ENCODE assay signal across 24 mouse cellular contexts in the genomic region with DNA sequence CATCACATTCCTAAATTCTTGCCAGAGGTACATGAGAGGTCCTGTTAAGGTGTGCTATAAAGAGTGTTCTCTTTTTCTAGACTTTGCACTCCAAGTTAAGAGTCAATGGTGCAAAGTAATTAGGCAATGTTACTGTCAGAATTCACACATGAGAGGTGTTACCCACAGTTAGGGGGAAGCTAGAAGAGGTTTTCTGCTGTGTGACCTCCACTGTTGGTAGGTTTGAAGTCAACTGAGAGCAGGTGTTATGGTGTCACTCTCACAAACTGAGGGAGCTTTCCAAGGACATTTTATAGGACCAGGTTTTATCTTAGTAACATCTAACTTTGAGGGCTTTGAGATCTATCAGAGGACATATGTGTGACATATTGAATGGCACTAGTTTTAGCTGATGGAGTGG. TPM values are rescaled to one million over a fixed set of nuclear protein-coding genes. Genes with fewer than 3 reads are reported as not detected.
DNase-seq lines count a peak whose midpoint lies in the region; ATAC-seq and TF ChIP-seq lines count a peak whose summit lies in the region.
"Had no signal": no experiment of that assay in that cellular context is flagged by ENCODE, and none has a peak within 500 bp of the region (broad histone marks: within the 10 kb centered on the region; RNA-seq: fewer than 3 reads in every experiment).

No protein-coding gene starts in this region.

- H3K27me3 ChIP-seq in liver, adult 2 months (ENCODE audit: control insufficient read depth, insufficient read depth, low read length): no peaks in the 10 kb centered on the region
- no peaks in the 10 kb centered on the region for H3K27me3 ChIP-seq in liver, embryonic 11.5 days (replicated peaks; ENCODE audit: control insufficient read depth, insufficient read depth, low read length)
- no peaks in the 10 kb centered on the region for H3K27me3 ChIP-seq in ES-Bruce4 (ENCODE audit: control insufficient read depth, insufficient read depth, low read length, poor library complexity, severe bottlenecking)
- H3K27me3 ChIP-seq: CH12.LX; embryonic facial prominence, embryonic 12.5 days; forebrain, embryonic 15.5 days; hindbrain, embryonic 12.5 days; intestine, embryonic 15.5 days; kidney, embryonic 15.5 days; limb, embryonic 13.5 days; midbrain, embryonic 13.5 days had no signal

- H3K36me3 ChIP-seq in liver, adult 2 months (ENCODE audit: control insufficient read depth, insufficient read depth, low read length): no peaks in the 10 kb centered on the region
- H3K36me3 ChIP-seq in liver, embryonic 11.5 days (ENCODE audit: control insufficient read depth, insufficient read depth, low read length): no peaks in the 10 kb centered on the region
- peaks cover 6% of the 10 kb centered on the region for H3K36me3 ChIP-seq in ES-Bruce4 (ENCODE audit: control insufficient read depth, insufficient read depth, low read length, poor library complexity, severe bottlenecking)
- H3K36me3 ChIP-seq: embryonic facial prominence, embryonic 12.5 days; forebrain, embryonic 15.5 days; heart, embryonic 10.5 days; hindbrain, embryonic 12.5 days; intestine, embryonic 15.5 days; kidney, embryonic 15.5 days; limb, embryonic 13.5 days; midbrain, embryonic 13.5 days had no signal

- no peak for TF ChIP-seq EP300 in ES-Bruce4 (IDR thresholded peaks at IDR 0.05; ENCODE audit: insufficient read depth, low read depth, low read length)

- H3K4me1 ChIP-seq in liver, adult 2 months (ENCODE audit: control insufficient read depth, insufficient read depth, low read length): peaks cover 14% of the 10 kb centered on the region
- no peaks in the 10 kb centered on the region for H3K4me1 ChIP-seq in liver, embryonic 11.5 days (replicated peaks; ENCODE audit: control insufficient read depth, insufficient read depth, low read length)
- H3K4me1 ChIP-seq in ES-Bruce4 (ENCODE audit: control insufficient read depth, insufficient read depth, low read length): peaks cover 6% of the 10 kb centered on the region
- H3K4me1 ChIP-seq: embryonic facial prominence, embryonic 12.5 days; forebrain, embryonic 15.5 days; hindbrain, embryonic 12.5 days; kidney, embryonic 15.5 days; limb, embryonic 13.5 days; midbrain, embryonic 13.5 days had no signal

- no peak overlapping the region for H3K4me2 ChIP-seq in liver, embryonic 11.5 days
- H3K4me2 ChIP-seq: embryonic facial prominence, embryonic 12.5 days; forebrain, embryonic 15.5 days; hindbrain, embryonic 12.5 days; intestine, embryonic 15.5 days; kidney, embryonic 15.5 days; limb, embryonic 13.5 days; lung, embryonic 14.5 days; midbrain, embryonic 13.5 days had no signal

- no peak for TF ChIP-seq CTCF in liver, adult 2 months (IDR thresholded peaks at IDR 0.05; ENCODE audit: low read depth, low read length)
- no peak for TF ChIP-seq CTCF in ES-Bruce4 (IDR thresholded peaks at IDR 0.05; ENCODE audit: low read depth, low read length)

- 0 out of 2 replicates have a peak overlapping the region, but pooled peaks have one; percentile 50 for H3K27ac ChIP-seq in liver, adult 2 months (replicated peaks; ENCODE audit: insufficient read depth, low read depth, low read length)
- no peak overlapping the region for H3K27ac ChIP-seq in liver, embryonic 11.5 days (ENCODE audit: low read depth, low read length)
- H3K27ac ChIP-seq in ES-Bruce4 (ENCODE audit: insufficient read depth, low read length): peak overlapping the region; percentile 82
- H3K27ac ChIP-seq: embryonic facial prominence, embryonic 12.5 days; forebrain, embryonic 15.5 days; hindbrain, embryonic 12.5 days; intestine, embryonic 15.5 days; kidney, embryonic 15.5 days; limb, embryonic 13.5 days; midbrain, embryonic 13.5 days had no signal

- no peaks in the 10 kb centered on the region for H3K9me3 ChIP-seq in liver, embryonic 11.5 days (ENCODE audit: control insufficient read depth, low read length)
- H3K9me3 ChIP-seq in ES-Bruce4 (replicated peaks; ENCODE audit: control insufficient read depth, insufficient read depth, low read length, poor library complexity, severe bottlenecking): peaks cover 19% of the 10 kb centered on the region
- H3K9me3 ChIP-seq: embryonic facial prominence, embryonic 12.5 days; forebrain, embryonic 15.5 days; heart, embryonic 10.5 days; hindbrain, embryonic 12.5 days; intestine, embryonic 15.5 days; kidney, embryonic 15.5 days; limb, embryonic 13.5 days; midbrain, embryonic 13.5 days had no signal

- ATAC-seq in liver, embryonic 11.5 days (replicated peaks; ENCODE audit: low FRiP score): no peak
- 0 out of 2 replicates have a peak, but pooled peaks have one; percentile 10 for ATAC-seq in granulocyte monocyte progenitor cell, adult 5-6 weeks (replicated peaks; ENCODE audit: poor library complexity, severe bottlenecking)
- ATAC-seq in neutrophil, adult 5-6 weeks (ENCODE audit: extremely low read depth, insufficient number of reproducible peaks, low FRiP score, poor library complexity, severe bottlenecking): 0 out of 2 replicates have a peak, but pooled peaks have one; percentile 24
- ATAC-seq: forebrain, embryonic 15.5 days; midbrain, embryonic 13.5 days had no signal

- no peak overlapping the region for H3K9ac ChIP-seq in liver, adult 2 months (ENCODE audit: low read depth, low read length)
- H3K9ac ChIP-seq in liver, embryonic 11.5 days (ENCODE audit: low read depth, low read length): no peak overlapping the region
- H3K9ac ChIP-seq in ES-Bruce4 (ENCODE audit: low read depth, poor library complexity, severe bottlenecking): no peak overlapping the region
- H3K9ac ChIP-seq: embryonic facial prominence, embryonic 12.5 days; forebrain, embryonic 15.5 days; hindbrain, embryonic 12.5 days; intestine, embryonic 15.5 days; kidney, embryonic 15.5 days; limb, embryonic 13.5 days; lung, embryonic 14.5 days; midbrain, embryonic 13.5 days had no signal

- no peak for TF ChIP-seq POLR2A in liver, adult 2 months (IDR thresholded peaks at IDR 0.05; ENCODE audit: extremely low read depth, insufficient read depth, low read length)
- no peak for TF ChIP-seq POLR2A in ES-Bruce4 (IDR thresholded peaks at IDR 0.05; ENCODE audit: insufficient read depth, low read length)

- peaks cover 7% of the 10 kb centered on the region; the same call in 1 of the 2 replicates for H3K79me2 ChIP-seq in liver, adult 2 months (ENCODE audit: control insufficient read depth, insufficient read depth, low read length)

- DNase-seq in liver, adult 2 months (ENCODE audit: extremely low read depth, low read depth, low spot score): peak; percentile 61
- DNase-seq in liver, embryonic 11.5 days (ENCODE audit: low spot score): no peak
- DNase-seq in right cerebral cortex, adult 18-20 months: no peak
- DNase-seq in embryo, embryonic 11 days: no peak
- DNase-seq in heart, postnatal 4 days: no peak
- DNase-seq: cerebellum, adult 9-10 months; gastrocnemius, postnatal 36 days; heart, postnatal 10 days; kidney, postnatal 4 days; lung, embryonic 14.5 days; right cerebral cortex, postnatal 4 days; thymus, adult 18-20 months had no signal

- H3K4me3 ChIP-seq in liver, adult 2 months (ENCODE audit: insufficient read depth, low read depth, low read length): no peak overlapping the region
- no peak overlapping the region for H3K4me3 ChIP-seq in liver, embryonic 11.5 days (ENCODE audit: low read depth, low read length)
- H3K4me3 ChIP-seq in ES-Bruce4 (ENCODE audit: low read depth, low read length): no peak overlapping the region
- H3K4me3 ChIP-seq: embryonic facial prominence, embryonic 12.5 days; forebrain, embryonic 15.5 days; heart, embryonic 10.5 days; hindbrain, embryonic 12.5 days; intestine, embryonic 15.5 days; kidney, embryonic 15.5 days; limb, embryonic 13.5 days; midbrain, embryonic 13.5 days had no signal

RNA-seq across cellular contexts. Expression of gene Nod1, which starts 16.5 kb away (rescaled TPM):
- 7.0 and 12.1 TPM in 2 replicates for total RNA-seq in liver, adult 2 months (2014; rRNA removed)
- 8.1 and 8.4 TPM in 2 replicates for polyA plus RNA-seq in liver, adult 2 months (2012; rRNA removed)
- 2.1 and 2.9 TPM in 2 replicates for polyA plus RNA-seq in liver, embryonic 11.5 days (2014; fragmentation: Nextera tagmentation; extraction: Ambion mirVana)
- polyA plus RNA-seq in ES-Bruce4 (2011; ENCODE audit: insufficient read depth, insufficient read length, low read depth, missing spikeins): 9.4 and 10.0 TPM in 2 replicates
- 5.4 and 7.8 TPM in 2 replicates for total RNA-seq in granulocyte monocyte progenitor cell, adult 5-6 weeks (2014; fragmentation: Nextera tagmentation)
- 5.5 and 7.2 TPM in 2 replicates for total RNA-seq in granulocyte monocyte progenitor cell, adult 5-6 weeks (2017)
- 44.9 and 46.8 TPM in 2 replicates for total RNA-seq in neutrophil, adult 5-6 weeks (2017)
- 10 to 100 TPM in 1 of 2 experiments, 1 to 10 TPM in 1; 9.3 to 10.3 TPM for total RNA-seq in heart, postnatal 4 days (2021)

RNA-seq across cellular contexts. Expression of gene Ggct, which starts 36.8 kb away (rescaled TPM):
- total RNA-seq in liver, adult 2 months (2014; rRNA removed): 8.7 and 11.7 TPM in 2 replicates
- 6.2 and 6.6 TPM in 2 replicates for polyA plus RNA-seq in liver, adult 2 months (2012; rRNA removed)
- 11.8 TPM in 2 replicates for polyA plus RNA-seq in liver, embryonic 11.5 days (2014; fragmentation: Nextera tagmentation; extraction: Ambion mirVana)
- 44.7 and 50.1 TPM in 2 replicates for polyA plus RNA-seq in ES-Bruce4 (2011; ENCODE audit: insufficient read depth, insufficient read length, low read depth, missing spikeins)
- 12.8 and 18.7 TPM in 2 replicates for total RNA-seq in granulocyte monocyte progenitor cell, adult 5-6 weeks (2014; fragmentation: Nextera tagmentation)
- total RNA-seq in granulocyte monocyte progenitor cell, adult 5-6 weeks (2017): 39.6 and 41.1 TPM in 2 replicates
- total RNA-seq in neutrophil, adult 5-6 weeks (2017): 35.7 and 57.7 TPM in 2 replicates
- total RNA-seq in heart, postnatal 4 days (2021): 10 to 100 TPM in 1 of 2 experiments, 1 to 10 TPM in 1; 8.8 to 10.2 TPM
